Mouse (Mus musculus): ENCODE measurements around the gene Pax8. TPM values are rescaled to one million over a fixed set of nuclear protein-coding genes. Genes with fewer than 3 reads are reported as not detected.

Gene Pax8
- total and polyA plus RNA-seq, 2 experiments from 2014 or later: 0.18 TPM; not detected in 1

DNA sequence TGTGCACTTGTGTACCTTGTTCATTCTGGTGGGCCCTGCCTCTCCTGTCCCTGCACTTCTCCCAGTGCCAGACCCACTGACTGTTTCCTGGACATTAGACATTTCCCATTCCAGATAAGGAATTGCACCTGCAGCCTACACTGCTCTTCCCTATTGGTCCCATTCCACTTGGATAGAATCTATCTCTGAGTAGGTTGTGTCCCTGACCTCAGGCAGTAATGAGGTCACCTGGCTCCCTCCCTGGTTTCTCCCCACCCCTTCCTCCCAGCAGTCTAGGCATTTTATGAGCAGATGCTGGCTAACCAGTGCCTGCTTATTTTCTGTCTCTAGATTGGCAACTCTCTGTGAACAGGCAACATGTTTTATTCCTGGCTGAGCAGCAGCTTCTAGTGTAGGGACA, 91.0 kb downstream of the Pax8 start:
- Histone ChIP-seq H3K9me3 (ENCODE audit: low read length) (no peaks in the 10 kb centered on the region), H3K4me1 (ENCODE audit: insufficient read depth) (no peaks in the 10 kb centered on the region), H3K4me2 (ENCODE audit: low read depth) (no peak overlapping the region), H3K9ac (no peak overlapping the region), H3K27me3 (ENCODE audit: insufficient read depth, low read length) (no peaks in the 10 kb centered on the region), H3K27ac (ENCODE audit: low read depth, low read length) (no peak overlapping the region), H3K4me3 (ENCODE audit: low read depth, low read length) (no peak overlapping the region), H3K36me3 (ENCODE audit: insufficient read depth) (no peaks in the 10 kb centered on the region)
- no peak for TF ChIP-seq CTCF (IDR thresholded peaks at IDR 0.05; ENCODE audit: low read depth)
- ATAC-seq (no peak), DNase-seq (no peak)

DNA sequence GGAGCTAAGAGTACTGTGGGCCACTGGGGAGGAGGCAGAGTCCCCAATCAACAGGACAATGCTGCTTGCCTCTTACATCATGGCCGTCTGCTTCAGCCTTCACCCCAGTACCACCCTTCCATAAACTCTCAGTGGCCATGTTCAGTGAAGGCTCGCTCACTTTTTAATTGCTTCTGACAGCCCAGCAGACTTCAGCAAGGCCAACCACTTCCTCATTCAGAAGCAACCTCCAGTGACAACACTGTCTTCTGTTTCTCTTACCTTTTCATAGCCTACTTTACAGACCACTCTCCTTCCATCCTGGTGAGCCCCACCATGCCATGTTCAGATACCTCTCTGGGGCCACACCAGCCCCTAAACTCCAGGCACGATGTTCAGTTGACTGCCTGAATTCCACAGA, 91.8 kb downstream of the Pax8 start:
- ATAC-seq: no peak
- no peak overlapping the region for H3K4me2 ChIP-seq (ENCODE audit: low read depth)
- no peak for DNase-seq
- no peak overlapping the region for H3K9ac ChIP-seq
- H3K27ac ChIP-seq (ENCODE audit: low read depth, low read length): no peak overlapping the region
- H3K4me1 ChIP-seq (ENCODE audit: insufficient read depth): no peaks in the 10 kb centered on the region
- WGBS: 87% methylated on average over 3 of the region's 3 CpGs
- no peaks in the 10 kb centered on the region for H3K9me3 ChIP-seq (ENCODE audit: low read length)
- H3K27me3 ChIP-seq (ENCODE audit: insufficient read depth, low read length): no peaks in the 10 kb centered on the region
- TF ChIP-seq CTCF (IDR thresholded peaks at IDR 0.05; ENCODE audit: low read depth): no peak
- H3K36me3 ChIP-seq (ENCODE audit: insufficient read depth): no peaks in the 10 kb centered on the region
- H3K4me3 ChIP-seq (ENCODE audit: low read depth, low read length): no peak overlapping the region

DNA sequence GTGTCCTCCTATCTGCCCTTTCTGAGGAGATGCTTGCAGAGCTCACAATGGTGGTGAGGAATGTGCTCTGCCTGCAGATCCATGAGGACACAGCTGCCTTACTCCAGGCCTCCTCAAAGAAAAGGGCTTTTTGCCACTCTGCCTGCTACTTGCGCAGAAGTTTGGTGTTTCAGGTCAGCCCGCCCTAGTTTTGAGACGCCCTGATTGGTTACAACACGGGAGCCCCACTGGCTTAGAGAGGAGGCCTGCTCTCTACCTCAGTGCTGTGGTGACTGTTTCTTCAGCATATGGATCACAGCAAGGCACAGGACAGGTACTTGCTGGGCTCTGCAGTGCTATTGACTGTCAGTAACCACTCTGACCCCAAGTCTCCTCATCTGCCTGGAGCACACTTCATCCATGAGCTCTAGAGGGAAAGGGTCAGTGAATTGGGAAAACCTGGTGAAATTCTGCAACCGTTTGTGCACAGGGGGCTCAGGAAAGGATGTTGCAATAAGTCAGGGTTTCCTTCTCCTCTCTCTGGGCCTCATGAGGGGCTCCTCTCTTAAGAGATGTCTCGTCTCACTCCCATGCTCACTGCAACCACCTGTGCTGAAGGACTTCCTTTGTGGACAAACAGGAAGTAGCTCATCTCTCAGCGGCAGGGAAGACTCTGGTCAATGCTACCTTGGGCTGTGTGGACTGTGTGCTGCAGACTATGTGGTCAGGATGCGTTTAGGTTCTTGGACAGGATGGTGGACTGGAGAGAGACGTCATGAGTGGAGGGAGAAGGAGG, 92.8 kb downstream of the Pax8 start:
- Histone ChIP-seq H3K27ac (ENCODE audit: low read depth, low read length) (no peak overlapping the region), H3K9ac (no peak overlapping the region), H3K9me3 (ENCODE audit: low read length) (no peaks in the 10 kb centered on the region), H3K4me1 (ENCODE audit: insufficient read depth) (no peaks in the 10 kb centered on the region), H3K36me3 (ENCODE audit: insufficient read depth) (no peaks in the 10 kb centered on the region), H3K4me2 (ENCODE audit: low read depth) (no peak overlapping the region), H3K4me3 (ENCODE audit: low read depth, low read length) (no peak overlapping the region), H3K27me3 (ENCODE audit: insufficient read depth, low read length) (no peaks in the 10 kb centered on the region)
- WGBS: 81% methylated on average over 9 of the region's 9 CpGs
- ATAC-seq (no peak), DNase-seq (no peak)
- no peak for TF ChIP-seq CTCF (IDR thresholded peaks at IDR 0.05; ENCODE audit: low read depth)

DNA sequence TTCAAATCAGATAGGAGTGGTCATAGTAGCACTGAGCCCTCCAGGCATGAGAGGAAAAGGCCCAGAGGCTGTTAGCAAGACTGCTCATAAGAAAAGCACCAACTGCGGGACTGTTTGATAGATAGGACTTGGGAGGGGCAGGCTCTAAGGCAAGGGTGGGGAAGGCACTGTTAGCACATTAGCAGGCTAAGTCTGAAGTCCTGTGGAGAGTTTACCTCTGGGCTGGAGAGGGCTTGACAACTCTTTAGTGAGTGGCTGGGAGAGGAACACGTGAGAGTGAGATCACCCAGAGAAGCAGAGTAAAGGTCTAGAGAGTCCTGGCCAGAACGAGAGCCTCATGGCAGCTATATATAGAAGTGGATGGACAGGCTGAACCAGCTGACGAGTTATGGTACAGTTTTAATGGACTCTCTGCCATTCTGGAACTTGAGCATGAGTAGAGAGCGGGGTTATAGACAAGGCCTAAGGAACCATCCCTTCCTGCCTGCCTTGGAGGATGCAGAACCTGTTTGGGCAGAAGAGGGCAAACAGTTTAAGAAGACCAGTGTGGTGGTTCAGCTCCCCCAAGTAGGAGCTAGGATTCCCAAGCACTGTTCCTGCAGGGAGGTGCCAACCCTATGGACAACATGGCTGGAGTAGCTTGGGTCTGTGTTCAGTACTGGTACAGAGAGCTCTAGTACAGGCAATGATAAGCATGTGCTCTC, 96.5 kb downstream of the Pax8 start:
- WGBS: 81% methylated on average over 5 of the region's 5 CpGs
- ATAC-seq: no peak

More for the DNA sequence above, 96.5 kb downstream of the Pax8 start:
- Histone ChIP-seq H3K9me3 (ENCODE audit: low read length) (no peaks in the 10 kb centered on the region), H3K27ac (ENCODE audit: low read depth, low read length) (no peak overlapping the region), H3K36me3 (ENCODE audit: insufficient read depth) (no peaks in the 10 kb centered on the region), H3K4me1 (ENCODE audit: insufficient read depth) (no peaks in the 10 kb centered on the region), H3K9ac (no peak overlapping the region), H3K4me2 (ENCODE audit: low read depth) (no peak overlapping the region), H3K27me3 (ENCODE audit: insufficient read depth, low read length) (no peaks in the 10 kb centered on the region), H3K4me3 (ENCODE audit: low read depth, low read length) (no peak overlapping the region)
- no peak for DNase-seq
- no peak for TF ChIP-seq CTCF (IDR thresholded peaks at IDR 0.05; ENCODE audit: low read depth)

Other genes with a start within 250 kb of the Pax8 start
- not detected in 2 replicates for gene Il1f5, start 198.6 kb downstream of the Pax8 start, total RNA-seq (2014; rRNA removed)
- not detected in 2 replicates for gene Il1f5, start 198.6 kb downstream of the Pax8 start, polyA plus RNA-seq (2015; fragmentation: Nextera tagmentation; extraction: Ambion mirVana)
- gene Il1f10, start 184.4 kb downstream of the Pax8 start, total RNA-seq (2014; rRNA removed): not detected in 2 replicates
- gene Il1f10, start 184.4 kb downstream of the Pax8 start, polyA plus RNA-seq (2015; fragmentation: Nextera tagmentation; extraction: Ambion mirVana): not detected in 2 replicates
- gene Il1rn, start 138.7 kb downstream of the Pax8 start, total RNA-seq (2014; rRNA removed): not detected in 2 replicates
- 0.19 TPM in 1 of 2 replicates, not detected in the other for gene Il1rn, start 138.7 kb downstream of the Pax8 start, polyA plus RNA-seq (2015; fragmentation: Nextera tagmentation; extraction: Ambion mirVana)
- gene Psd4, start 108.0 kb downstream of the Pax8 start, total RNA-seq (2014; rRNA removed): 0.77 and 1.00 TPM in 2 replicates
- 0.34 and 0.48 TPM in 2 replicates for gene Psd4, start 108.0 kb downstream of the Pax8 start, polyA plus RNA-seq (2015; fragmentation: Nextera tagmentation; extraction: Ambion mirVana)

All from forebrain, postnatal 0 days (tissue).